Mouse (Mus musculus) embryonic facial prominence, embryonic 14.5 days (tissue): ENCODE results near the gene Sgk1. TPM values are rescaled to one million over a fixed set of nuclear protein-coding genes. Genes with fewer than 3 reads are reported as not detected.

ENCODE experiments used
- ATAC-seq: fragments of 200-750 bp; cut with Nextera tagmentation; 2 replicates; pipeline ENCODE4 v1.8.0; 2017; ENCODE audit warnings: low read depth, moderate number of reproducible peaks, moderate TSS enrichment
- DNase-seq: peaks from one replicate; pipeline ENCODE4 v3.0.0-alpha.2; 2015; ENCODE audit warnings: low spot score
- H3K27ac ChIP-seq: fragments of 300-500 bp; sonication (generic); replicated peaks from 2 replicates; pipeline ENCODE4 v1.5.1; 2014; ENCODE audit warnings: low read depth, mild to moderate bottlenecking, low read length, moderate library complexity
- H3K27me3 ChIP-seq: fragments of 300-500 bp; sonication (generic); replicated peaks from 2 replicates; pipeline ENCODE4 v1.6.1; 2014; ENCODE audit warnings: low read length; ENCODE audit not compliant: control insufficient read depth, insufficient read depth
- H3K36me3 ChIP-seq: fragments of 300-500 bp; sonication (generic); 2 replicates; pipeline ENCODE4 v1.6.1; 2014; ENCODE audit warnings: low read length, mixed read lengths; ENCODE audit not compliant: control insufficient read depth, insufficient read depth
- H3K4me1 ChIP-seq: fragments of 300-500 bp; sonication (generic); 2 replicates; pipeline ENCODE4 v1.6.1; 2014; ENCODE audit warnings: antibody characterized with exemption, low read length; ENCODE audit not compliant: control insufficient read depth, insufficient read depth
- H3K4me2 ChIP-seq: fragments of 300-500 bp; sonication (generic); 2 replicates; pipeline ENCODE4 v1.6.1; 2014; ENCODE audit warnings: low read depth, mild to moderate bottlenecking, low read length, moderate library complexity, mixed read lengths
- H3K4me3 ChIP-seq: fragments of 300-500 bp; sonication (generic); 2 replicates; pipeline ENCODE4 v1.5.1; 2014; ENCODE audit warnings: low read depth, mild to moderate bottlenecking, low read length
- H3K9ac ChIP-seq: fragments of 300-500 bp; sonication (generic); 2 replicates; pipeline ENCODE4 v1.6.1; 2014; ENCODE audit warnings: low read depth, mild to moderate bottlenecking, low read length, moderate library complexity, mixed read lengths
- H3K9me3 ChIP-seq: fragments of 300-500 bp; sonication (generic); 2 replicates; pipeline ENCODE4 v1.6.1; 2016; ENCODE audit warnings: low read length; ENCODE audit not compliant: control insufficient read depth
- WGBS: fragments of 180-500 bp; shearing (Covaris S2); extraction: QIAGEN DNeasy Blood & Tissue Kit; methylation state at CpG from one replicate; pipeline ENCODE4 v1.1.7; 2014; 5-methylcytosine and 5-hydroxymethylcytosine counted together
- polyA plus RNA-seq: library from polyadenylated mRNA; unstranded; fragments of >200 nt; fragmentation: Nextera tagmentation; extraction: Ambion mirVana; gene quantifications from 2 replicates; pipeline ENCODE4 v1.2.1, GENCODE M21; 2014

The Sgk1 gene
- polyA plus RNA-seq, 1 experiment from 2014 or later = 33.8 TPM

GRCm38 (mm10) chr10:21855338-21855737 is 26.6 kb upstream of the Sgk1 start:
- 86% methylated on average over 7 of the region's 7 CpGs for WGBS
- no peak overlapping the region for H3K9ac ChIP-seq
- no peaks in the 10 kb centered on the region for H3K4me1 ChIP-seq
- H3K27ac ChIP-seq = no peak overlapping the region
- ATAC-seq (no peak), DNase-seq (no peak)
- no peaks in the 10 kb centered on the region for H3K36me3 ChIP-seq
- H3K4me2 ChIP-seq = no peak overlapping the region
- H3K27me3 ChIP-seq = no peaks in the 10 kb centered on the region
- no peaks in the 10 kb centered on the region for H3K9me3 ChIP-seq
- no peak overlapping the region for H3K4me3 ChIP-seq

- no peak for DNase-seq
- Histone ChIP-seq H3K9ac (no peak overlapping the region), H3K27ac (no peak overlapping the region), H3K4me1 (no peaks in the 10 kb centered on the region), H3K4me3 (no peak overlapping the region), H3K9me3 (no peaks in the 10 kb centered on the region), H3K27me3 (no peaks in the 10 kb centered on the region), H3K36me3 (no peaks in the 10 kb centered on the region), H3K4me2 (no peak overlapping the region)
- no peak for ATAC-seq
- WGBS = 59% methylated on average over 10 of the region's 10 CpGs
These were observed 24.3 kb upstream of the Sgk1 start for GRCm38 (mm10) chr10:21857676-21858075.

- Histone ChIP-seq H3K9me3 (no peaks in the 10 kb centered on the region), H3K9ac (no peak overlapping the region), H3K36me3 (no peaks in the 10 kb centered on the region), H3K4me2 (no peak overlapping the region), H3K27me3 (no peaks in the 10 kb centered on the region), H3K4me1 (no peaks in the 10 kb centered on the region), H3K4me3 (no peak overlapping the region), H3K27ac (no peak overlapping the region)
- ATAC-seq (no peak), DNase-seq (no peak)
- 74% methylated on average over 7 of the region's 7 CpGs for WGBS
These were observed 23.5 kb upstream of the Sgk1 start for GRCm38 (mm10) chr10:21858437-21858974.

GRCm38 (mm10) chr10:21866504-21866903 is 15.5 kb upstream of the Sgk1 start:
- Histone ChIP-seq H3K9me3 (no peaks in the 10 kb centered on the region), H3K4me1 (no peaks in the 10 kb centered on the region), H3K4me3 (no peak overlapping the region), H3K27me3 (no peaks in the 10 kb centered on the region), H3K9ac (no peak overlapping the region), H3K36me3 (no peaks in the 10 kb centered on the region), H3K27ac (no peak overlapping the region), H3K4me2 (no peak overlapping the region)
- ATAC-seq = no peak; the same call in 1 of the 2 replicates
- WGBS = 25% methylated on average over 4 of the region's 4 CpGs
- no peak for DNase-seq

- Histone ChIP-seq H3K27me3 (no peaks in the 10 kb centered on the region), H3K9me3 (no peaks in the 10 kb centered on the region), H3K4me2 (no peak overlapping the region), H3K4me1 (no peaks in the 10 kb centered on the region), H3K36me3 (no peaks in the 10 kb centered on the region), H3K4me3 (no peak overlapping the region), H3K9ac (no peak overlapping the region), H3K27ac (no peak overlapping the region)
- 97% methylated on average over 2 of the region's 2 CpGs for WGBS
- DNase-seq (no peak), ATAC-seq (no peak)
These were observed 13.8 kb upstream of the Sgk1 start for GRCm38 (mm10) chr10:21868221-21868620.

GRCm38 (mm10) chr10:21868623-21869022 is 13.4 kb upstream of the Sgk1 start:
- no peak overlapping the region for H3K4me2 ChIP-seq
- WGBS = 81% methylated on average over 4 of the region's 4 CpGs
- no peaks in the 10 kb centered on the region for H3K4me1 ChIP-seq
- no peak for ATAC-seq
- no peaks in the 10 kb centered on the region for H3K36me3 ChIP-seq
- H3K27ac ChIP-seq = no peak overlapping the region
- no peak overlapping the region for H3K9ac ChIP-seq
- no peaks in the 10 kb centered on the region for H3K9me3 ChIP-seq
- H3K4me3 ChIP-seq = no peak overlapping the region
- DNase-seq = no peak
- no peaks in the 10 kb centered on the region for H3K27me3 ChIP-seq

- H3K4me2 ChIP-seq = peak overlapping the region; percentile 78
- H3K9me3 ChIP-seq = no peaks in the 10 kb centered on the region
- H3K27ac ChIP-seq = peak overlapping the region; percentile 40; the same call in 1 of the 2 replicates
- no peaks in the 10 kb centered on the region for H3K27me3 ChIP-seq
- DNase-seq (no peak), ATAC-seq (no peak)
- 24% methylated on average over 4 of the region's 4 CpGs for WGBS
- no peaks in the 10 kb centered on the region for H3K36me3 ChIP-seq
- H3K4me3 ChIP-seq = peak overlapping the region; percentile 49
- peak overlapping the region; percentile 61 for H3K9ac ChIP-seq
- peaks cover 12% of the 10 kb centered on the region for H3K4me1 ChIP-seq
These were observed 174 bp upstream of the Sgk1 start for GRCm38 (mm10) chr10:21881837-21882183.

- Histone ChIP-seq H3K9ac (peak overlapping the region; percentile 32; the same call in 1 of the 2 replicates), H3K27ac (no peak overlapping the region)
- ATAC-seq = peak; percentile 27; the same call in 1 of the 2 replicates
These were observed 1.6 kb downstream of the Sgk1 start for GRCm38 (mm10) chr10:21883587-21883986.

GRCm38 (mm10) chr10:21884534-21884933 is 2.5 kb downstream of the Sgk1 start:
- DNase-seq (peak; percentile 16), ATAC-seq (no peak)
- no peak overlapping the region for H3K9ac ChIP-seq
- 33% methylated on average over 3 of the region's 3 CpGs for WGBS
- H3K36me3 ChIP-seq = no peaks in the 10 kb centered on the region
- H3K27ac ChIP-seq = peak overlapping the region; percentile 29
- H3K27me3 ChIP-seq = no peaks in the 10 kb centered on the region
- no peak overlapping the region for H3K4me3 ChIP-seq
- H3K4me2 ChIP-seq = peak overlapping the region; percentile 78
- H3K9me3 ChIP-seq = no peaks in the 10 kb centered on the region
- H3K4me1 ChIP-seq = peaks cover 12% of the 10 kb centered on the region

More at GRCm38 (mm10) chr10:21883587-21883986, 1.6 kb downstream of the Sgk1 start:
- H3K9me3 ChIP-seq = no peaks in the 10 kb centered on the region
- H3K36me3 ChIP-seq = no peaks in the 10 kb centered on the region
- DNase-seq = peak; percentile 51
- H3K4me3 ChIP-seq = peak overlapping the region; percentile 49
- H3K27me3 ChIP-seq = no peaks in the 10 kb centered on the region
- H3K4me2 ChIP-seq = peak overlapping the region; percentile 78
- H3K4me1 ChIP-seq = peaks cover 12% of the 10 kb centered on the region
- whole genome bisulfite sequencing = 6% methylated on average over 12 of the region's 12 CpGs
